Mouse (Mus musculus) thymus, adult 2 months (tissue): ENCODE measurements around the gene Phf7.

ENCODE experiments used
- CTCF ChIP-seq: fragments of 200-500 bp; IDR thresholded peaks from 2 replicates; pipeline ENCODE4 v1.5.1; 2012; ENCODE audit warnings: mild to moderate bottlenecking, control low read depth, low read length, moderate library complexity, borderline replicate concordance; ENCODE audit not compliant: control insufficient read depth, poor library complexity, insufficient read depth; ENCODE audit errors: extremely low read depth
- POLR2A ChIP-seq: fragments of 200-500 bp; IDR thresholded peaks from 2 replicates; pipeline ENCODE4 v1.6.1; 2012; ENCODE audit warnings: mild to moderate bottlenecking, low read length, control low read depth, moderate library complexity; ENCODE audit not compliant: control insufficient read depth, poor library complexity, insufficient read depth; ENCODE audit errors: extremely low read depth

- no peak for TF ChIP-seq POLR2A
- no peak for TF ChIP-seq CTCF
Measured at GRCm38 (mm10) chr14:31191936-31192335, 59.2 kb downstream of the Phf7 start.
